Mouse (Mus musculus) cerebellum, adult 11 months (tissue): ENCODE measurements around the gene Slc26a10.

Source experiments
- DNase-seq: peaks from one replicate; pipeline ENCODE4 v3.0.0; 2022

Gene Slc26a10

DNA sequence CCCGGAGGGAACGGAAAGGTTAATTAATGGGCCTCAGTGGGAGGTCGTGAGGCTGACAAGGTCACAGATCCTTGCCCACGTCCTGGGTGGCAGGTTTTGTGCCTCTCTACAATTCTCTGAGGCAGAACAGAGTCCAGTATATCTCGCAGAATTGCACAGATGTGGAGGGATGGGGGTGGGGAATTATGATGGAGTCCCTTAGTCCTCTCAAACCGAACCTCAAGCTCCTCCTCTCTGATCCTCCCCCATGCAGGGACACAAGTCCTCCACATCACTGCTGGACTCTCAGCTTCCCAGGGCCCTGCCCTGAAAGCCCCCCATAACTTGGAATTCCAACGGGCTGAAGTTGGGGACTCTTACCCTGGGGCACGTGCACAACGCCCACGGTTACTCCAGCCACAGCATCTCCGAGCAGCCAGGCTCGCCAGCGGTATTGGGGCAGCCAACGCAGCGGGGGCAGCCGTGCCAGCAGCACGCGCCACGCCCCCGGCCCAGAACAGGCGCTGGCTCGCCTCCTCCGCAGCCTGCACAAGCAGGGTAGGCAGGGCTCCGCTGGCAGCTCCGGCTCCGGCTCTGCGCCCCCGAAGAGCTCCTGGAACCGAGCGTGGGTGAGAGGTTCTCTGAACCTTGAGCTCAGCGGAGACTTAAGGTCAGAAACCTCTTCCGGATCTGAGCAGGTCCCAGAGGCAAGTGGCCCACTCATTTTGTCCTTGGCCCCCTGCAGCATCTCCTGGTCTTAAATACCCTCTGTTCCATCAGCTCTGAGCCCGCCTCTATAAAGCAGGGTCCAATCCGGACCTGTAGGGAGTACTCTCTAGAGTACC, at the start of gene Slc26a10:
Gene Slc26a10, minus strand, starts transcription at position 775 of the 824 bp plus-strand sequence.
- DNase-seq = no peak

DNA sequence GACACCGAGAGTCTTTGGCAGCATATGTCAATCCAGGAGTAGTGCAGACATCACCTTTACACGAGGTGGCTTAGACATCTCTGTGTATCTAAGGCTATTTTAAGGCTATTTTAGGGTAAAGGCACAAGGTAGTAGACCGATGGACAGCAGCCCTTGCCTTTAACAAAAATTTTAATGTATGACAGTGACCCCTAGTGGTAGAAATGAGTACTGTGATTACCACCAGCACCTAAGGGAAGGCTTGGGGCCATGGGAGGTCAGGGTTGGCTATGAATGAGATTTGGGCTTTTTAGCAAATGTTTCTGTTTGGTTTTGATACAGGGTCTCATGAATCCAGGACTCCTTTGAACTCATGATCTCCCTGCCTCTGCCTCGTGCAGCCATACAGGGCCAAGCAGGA, 48.5 kb upstream of the Slc26a10 start:
- DNase-seq = peak; percentile 52

DNA sequence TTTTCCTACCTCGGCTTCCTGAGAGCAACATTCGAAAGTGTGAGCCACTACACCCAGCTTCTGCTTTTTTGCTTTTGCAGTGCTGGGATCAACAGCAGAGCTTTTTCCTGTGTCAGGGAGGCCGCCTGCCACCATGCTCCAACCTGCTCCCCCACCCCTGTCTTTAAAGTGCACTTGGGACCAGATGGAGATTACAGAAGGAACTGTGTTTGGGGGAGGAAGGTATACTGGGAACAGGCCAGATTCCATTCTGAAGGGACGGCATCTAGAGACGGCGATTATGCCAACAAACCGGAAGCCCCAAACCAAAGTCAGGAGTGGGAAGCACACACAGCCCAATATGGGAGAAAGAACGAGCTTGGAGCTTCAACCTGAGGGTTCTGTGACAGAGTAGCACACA, 46.7 kb upstream of the Slc26a10 start:
- DNase-seq = no peak

DNA sequence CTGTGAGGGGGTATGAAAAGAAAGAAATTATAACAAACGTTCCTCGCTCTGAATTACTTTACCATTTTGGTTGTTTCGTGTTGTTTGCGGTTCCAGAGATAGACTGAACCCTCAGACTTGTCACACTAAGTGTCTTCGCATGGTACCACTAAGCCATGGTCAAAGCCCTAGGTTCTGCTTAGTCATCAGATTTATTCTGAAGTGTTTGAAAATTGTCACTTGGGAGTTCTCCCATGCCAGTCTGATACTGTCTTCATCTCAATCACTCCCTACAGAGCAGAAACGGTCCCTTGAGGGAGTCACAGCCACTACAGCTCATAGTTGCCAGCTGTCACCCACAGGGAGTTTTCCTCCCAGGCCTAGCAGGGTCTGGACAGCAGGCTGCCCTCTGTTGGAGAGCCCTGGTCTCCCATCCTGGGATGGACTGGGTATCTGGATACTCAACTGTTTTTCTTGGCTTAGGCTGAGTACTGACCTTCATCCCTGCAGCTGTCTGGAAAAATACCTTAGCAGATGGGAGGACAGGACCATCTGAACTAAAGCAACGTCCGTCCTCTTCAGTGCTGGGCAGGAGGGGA, 46.0 kb upstream of the Slc26a10 start:
- no peak for DNase-seq

DNA sequence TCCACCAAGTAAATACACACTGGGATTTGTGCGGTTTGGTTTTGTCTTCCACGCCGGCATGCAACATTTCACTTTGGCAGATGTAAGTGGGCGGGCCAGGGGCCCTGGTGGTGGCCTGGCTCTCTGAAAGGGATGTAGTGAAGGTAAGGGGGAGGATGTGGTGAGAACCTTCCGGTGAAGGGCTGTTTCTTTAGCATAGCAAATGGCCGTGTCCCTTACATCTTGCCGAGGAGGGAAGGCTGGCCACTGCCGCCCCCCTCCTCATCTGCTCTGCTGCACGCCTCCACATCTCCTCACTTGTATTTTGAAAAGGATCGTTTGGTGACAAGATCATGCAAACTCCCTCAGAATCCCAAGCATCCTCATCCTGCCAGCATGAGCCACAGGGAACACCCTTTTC, 45.3 kb upstream of the Slc26a10 start:
- no peak for DNase-seq

DNA sequence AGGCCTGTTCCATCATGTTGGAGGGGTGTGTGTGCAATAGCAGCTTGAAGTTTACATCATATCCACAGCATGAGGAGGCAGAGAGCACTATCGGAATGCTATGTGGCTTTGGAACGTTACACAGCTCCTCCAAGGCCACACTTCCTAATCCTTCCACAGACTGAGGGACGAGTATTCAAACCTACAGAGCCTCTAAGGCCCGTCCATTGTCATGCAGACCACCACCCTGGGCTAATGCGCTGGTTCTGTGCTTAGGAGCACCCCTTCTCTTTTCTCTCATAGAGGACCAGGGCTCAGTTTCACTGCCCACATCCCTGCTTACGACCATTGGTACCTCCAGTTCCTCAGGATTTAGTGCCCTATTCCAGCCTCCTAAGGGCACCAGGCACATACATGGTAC, 44.8 kb upstream of the Slc26a10 start:
- no peak for DNase-seq

DNA sequence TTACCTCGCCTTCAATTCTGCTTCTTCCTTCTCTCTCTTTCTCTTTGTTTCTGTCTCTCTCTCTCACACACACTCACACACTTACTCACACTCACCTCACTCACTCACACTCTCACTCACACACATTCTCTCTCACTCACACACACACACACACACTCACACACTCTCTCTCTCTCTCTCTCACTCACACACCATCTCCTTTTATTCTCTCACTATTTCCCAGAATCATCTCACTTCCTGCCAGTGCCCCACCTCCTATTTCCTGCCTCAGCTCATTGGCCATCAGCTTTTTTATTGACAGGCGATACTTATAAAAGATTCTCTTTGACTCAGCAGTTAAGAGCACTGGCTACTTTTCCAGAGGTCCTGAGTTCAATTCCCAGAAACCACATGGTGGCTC, 37.9 kb upstream of the Slc26a10 start:
- no peak for DNase-seq

DNA sequence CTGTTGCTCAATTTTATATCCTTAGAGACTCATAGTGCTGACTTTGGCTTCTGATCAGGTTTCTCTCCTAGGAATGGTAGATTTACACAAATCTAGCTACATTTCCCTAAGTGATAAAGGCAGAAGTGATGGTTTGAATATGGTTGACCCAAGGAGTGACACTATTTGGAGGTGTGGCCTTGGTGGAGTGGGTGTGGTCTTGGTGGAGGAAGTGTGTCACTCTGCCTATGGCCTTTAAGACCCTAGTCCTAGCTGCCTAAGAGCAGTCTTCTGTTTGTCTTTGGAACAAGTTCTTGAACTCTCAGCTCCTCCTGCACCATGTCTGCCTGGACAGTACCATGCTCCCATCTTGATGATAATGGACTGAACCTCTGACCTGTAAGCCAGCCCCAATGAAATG, 36.7 kb upstream of the Slc26a10 start:
- DNase-seq = no peak

DNA sequence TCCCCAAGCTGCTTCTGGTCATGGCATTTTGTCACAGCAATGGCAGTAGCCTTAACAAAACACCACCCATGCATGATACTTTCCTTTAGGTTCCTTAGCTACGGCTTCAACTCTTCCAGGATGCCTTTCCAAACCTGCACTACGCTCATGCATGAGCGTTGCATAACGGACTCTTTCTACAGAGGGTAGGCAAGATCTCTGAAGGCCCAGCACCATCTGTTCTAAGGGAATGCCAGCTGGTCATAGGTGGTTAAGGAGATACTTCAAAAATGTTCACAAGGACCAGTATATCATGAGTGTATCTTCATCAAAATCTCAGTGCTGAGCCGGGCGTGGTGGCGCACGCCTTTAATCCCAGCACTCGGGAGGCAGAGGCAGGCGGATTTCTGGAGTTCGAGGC, 36.0 kb upstream of the Slc26a10 start:
- no peak for DNase-seq

DNA sequence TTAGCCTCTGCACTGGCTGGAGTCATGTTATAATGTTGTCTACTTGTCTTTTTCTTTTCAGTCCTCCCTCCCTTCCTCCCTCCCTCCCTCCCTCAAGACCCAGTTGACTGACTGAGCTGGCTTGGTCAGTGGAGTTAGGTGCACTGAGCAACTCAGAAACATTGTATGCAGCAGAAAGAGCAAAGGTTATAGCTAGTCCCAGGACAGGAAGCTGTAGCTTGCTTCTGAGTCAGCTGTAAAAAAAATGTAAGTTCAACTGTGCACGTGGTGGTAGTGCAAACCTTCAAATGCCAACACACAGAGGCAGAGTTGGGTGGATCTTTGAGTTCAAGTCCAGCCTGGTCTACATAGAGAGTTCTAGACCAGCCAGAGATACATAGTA, 34.0 kb upstream of the Slc26a10 start:
- no peak for DNase-seq

DNA sequence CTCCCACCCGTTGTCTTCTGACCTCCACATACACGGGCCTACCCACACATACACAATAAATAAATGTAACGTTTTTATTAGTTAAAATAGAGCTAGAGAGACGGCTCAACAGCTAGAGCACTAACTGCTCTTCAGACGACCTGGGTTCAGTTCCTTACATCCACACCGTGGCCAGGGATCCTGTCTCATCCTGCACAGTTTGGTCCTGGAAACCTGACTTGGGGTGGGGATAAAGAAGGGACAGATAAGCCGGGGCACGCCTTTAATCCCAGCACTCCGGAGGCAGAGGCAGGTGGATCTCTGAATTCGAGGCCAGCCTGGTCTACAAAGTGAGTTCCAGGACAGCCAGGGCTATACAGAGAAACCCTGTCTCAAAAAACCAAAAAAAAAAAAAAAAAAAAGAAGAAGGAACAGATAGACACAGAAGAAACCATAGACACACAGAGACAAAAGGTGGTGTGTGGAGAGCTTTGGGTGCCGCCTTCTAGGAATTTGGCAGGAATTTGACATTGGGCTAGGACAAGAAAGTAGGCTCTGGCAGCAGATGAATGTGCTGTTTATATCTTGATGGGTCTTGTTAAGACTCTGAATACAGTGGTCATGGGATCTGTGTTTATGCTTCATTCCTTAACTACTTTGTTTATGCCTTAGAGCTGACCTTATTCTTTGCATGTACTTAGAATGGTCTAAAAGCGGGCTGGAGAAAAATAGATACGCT, 33.4 kb upstream of the Slc26a10 start:
- DNase-seq = no peak

DNA sequence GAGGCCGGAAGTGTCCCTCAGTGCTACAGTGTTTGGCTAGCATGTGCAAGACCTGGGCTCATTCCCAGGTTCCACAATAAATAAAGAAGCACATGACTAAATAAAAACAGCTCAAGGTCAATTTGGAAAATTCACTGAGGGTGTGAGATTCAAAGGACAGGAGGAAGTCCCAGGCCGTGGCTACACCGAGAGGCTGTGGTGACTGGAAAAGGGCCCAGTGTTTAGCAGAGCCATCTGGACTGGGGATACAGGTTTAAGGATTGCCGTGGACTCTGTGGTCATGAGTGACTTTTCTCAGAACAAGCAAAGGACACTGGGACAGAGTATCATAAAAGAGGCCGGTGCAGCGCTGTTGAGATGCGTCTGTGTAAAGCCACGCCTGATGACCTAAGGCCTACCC, 32.8 kb upstream of the Slc26a10 start:
- no peak for DNase-seq

DNA sequence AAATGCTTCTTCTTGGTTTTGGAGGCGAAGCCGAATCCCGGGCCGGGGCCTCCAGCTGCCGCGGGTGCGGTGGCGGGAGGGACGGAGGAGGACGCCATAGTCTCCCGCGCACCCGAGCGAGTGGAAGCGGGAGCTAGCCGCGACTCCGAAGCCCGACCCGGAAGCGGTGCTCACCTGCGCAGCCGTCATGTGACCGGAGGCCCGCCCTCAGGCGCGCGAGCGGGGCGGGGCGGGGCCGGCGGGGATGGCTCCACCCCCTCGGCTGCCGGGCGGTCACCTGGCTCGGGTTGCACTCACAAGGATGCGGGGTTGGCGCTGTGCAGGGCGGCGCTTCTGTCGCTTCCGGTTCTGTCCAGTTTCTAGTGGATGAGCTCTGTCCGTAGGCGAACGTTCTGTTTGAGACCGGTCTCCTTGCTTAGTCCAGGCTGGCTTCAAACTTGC, 31.0 kb upstream of the Slc26a10 start, which contains the start of gene Pip4k2c:
Gene Pip4k2c, minus strand, starts transcription at position 172 of the 441 bp plus-strand sequence.
- DNase-seq = peak; percentile 94

DNA sequence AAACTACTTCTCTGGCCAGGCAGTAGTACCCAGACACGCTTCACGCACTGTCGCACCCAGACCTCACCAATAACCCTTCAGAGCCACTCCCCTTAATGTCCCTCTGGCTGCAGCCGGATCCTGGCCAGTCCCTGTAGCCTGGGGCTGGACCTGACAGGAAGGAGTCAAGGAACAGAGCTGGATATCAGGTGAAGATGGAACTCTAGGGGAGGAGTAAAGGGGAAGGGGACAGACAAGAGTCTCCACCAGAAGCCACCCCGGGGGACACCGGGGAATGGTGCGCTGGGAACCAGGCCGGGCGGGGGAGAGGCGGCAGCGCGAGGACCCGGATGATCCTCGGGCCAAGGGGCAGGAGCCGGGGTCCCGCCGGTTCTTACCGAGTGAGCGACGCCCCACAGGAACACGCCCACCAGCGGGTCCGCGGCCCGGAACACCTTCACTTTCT, 30.5 kb upstream of the Slc26a10 start:
- no peak for DNase-seq

DNA sequence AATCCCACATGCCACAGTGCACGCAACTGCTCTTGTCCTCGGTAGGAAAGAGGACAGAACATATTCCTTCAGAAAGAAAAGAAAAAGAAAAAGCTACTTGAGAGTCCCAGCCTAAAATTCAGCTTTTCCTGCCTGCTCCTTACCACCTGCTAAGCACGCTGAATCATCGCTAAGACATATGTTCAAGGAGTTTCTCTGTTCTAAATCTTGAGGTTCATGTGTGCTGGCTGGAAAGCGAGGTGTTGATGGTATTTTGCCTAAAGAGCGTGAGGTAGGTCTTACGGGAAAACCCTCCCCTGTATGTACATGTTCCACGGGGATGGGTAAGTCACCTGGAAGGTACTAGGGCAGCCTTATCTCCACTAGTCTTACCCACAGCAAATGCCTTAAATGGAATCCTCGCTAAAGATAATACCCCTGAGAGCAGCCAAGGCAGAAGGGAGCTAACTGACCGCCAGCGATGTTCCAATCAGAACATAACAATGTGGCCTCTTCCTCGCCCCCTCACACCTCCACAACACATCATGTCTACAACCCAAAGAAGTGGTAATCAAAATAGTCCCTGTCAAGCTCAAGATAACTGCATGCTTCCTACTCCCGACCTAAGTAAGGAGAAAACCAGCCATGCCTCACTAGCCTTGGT, 29.6 kb upstream of the Slc26a10 start:
- DNase-seq = no peak

DNA sequence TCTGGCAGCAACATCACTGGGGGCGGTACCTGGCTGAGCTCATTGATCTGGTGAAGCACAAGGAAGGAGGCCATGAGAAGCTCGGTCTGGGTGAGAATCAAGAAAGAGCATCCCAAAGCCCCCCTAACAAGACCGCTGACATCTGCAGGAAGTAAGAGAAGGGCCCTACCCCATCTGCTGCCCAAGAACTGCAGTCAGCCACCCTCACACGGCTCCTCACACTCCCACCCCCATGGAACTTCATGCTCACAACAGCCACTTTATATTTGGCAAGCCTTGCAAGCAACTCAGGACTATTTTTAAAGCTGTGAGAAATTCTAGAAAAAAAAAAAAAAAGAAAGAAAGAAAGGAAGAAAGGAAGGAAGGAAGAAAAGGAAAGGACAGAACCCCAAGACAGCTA, 28.5 kb upstream of the Slc26a10 start:
- DNase-seq = no peak

DNA sequence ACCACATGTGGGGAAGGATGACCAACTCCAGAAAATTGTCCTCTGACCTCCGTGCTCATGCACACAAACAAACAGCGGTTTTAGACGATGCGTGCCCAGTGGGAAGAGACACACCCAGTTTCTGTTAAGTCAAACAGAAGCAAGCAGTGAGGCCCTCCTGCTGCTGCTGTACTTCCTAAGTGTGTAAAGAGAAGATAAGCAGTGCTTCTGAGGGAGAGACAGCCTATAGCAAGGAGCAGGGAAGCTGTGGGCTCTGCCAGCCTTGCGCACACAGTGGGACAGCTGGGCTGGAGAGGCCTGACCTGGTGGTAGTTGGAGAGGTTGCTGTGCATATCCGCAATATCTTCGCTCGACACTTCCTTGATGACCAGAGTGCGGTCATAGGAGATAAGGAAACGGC, 24.9 kb upstream of the Slc26a10 start:
- no peak for DNase-seq

DNA sequence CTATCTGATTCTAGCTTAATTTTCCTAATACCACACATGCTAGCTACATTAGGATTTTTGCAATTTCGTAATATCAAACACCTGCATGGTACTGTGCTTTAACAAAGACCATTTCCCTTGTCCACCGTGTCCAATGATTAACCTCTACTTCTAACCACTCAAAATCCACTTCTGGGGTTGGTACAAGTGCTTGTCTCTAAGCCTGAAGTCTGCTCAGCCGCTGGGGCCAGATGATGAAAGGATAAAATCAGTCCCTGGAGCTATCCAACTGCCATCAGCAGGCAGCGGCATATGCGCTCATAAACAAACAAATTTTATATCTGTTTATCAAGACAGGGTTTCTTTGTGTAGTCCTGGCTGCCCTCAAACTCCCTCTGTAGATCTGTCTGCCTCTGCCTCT, 24.1 kb upstream of the Slc26a10 start:
- DNase-seq = no peak

DNA sequence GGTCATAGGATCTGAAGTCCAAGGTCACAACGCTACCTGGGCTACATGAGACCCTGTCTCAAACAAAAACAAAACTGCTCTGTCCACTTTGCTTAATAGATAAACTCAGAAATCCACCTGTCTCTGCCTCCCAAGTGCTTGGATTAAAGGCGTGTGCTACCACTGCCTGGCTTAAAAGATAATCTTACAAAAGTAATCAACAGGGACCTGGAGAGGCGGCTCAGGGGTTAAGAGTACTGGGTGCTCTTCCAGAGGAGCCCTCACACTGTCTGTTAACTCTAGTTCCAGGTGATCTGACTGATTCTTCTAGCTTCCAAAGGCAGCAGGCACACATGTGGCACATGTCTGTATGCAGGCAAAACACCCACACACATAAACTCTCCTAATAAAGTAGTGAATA, 22.7 kb upstream of the Slc26a10 start:
- DNase-seq = no peak

DNA sequence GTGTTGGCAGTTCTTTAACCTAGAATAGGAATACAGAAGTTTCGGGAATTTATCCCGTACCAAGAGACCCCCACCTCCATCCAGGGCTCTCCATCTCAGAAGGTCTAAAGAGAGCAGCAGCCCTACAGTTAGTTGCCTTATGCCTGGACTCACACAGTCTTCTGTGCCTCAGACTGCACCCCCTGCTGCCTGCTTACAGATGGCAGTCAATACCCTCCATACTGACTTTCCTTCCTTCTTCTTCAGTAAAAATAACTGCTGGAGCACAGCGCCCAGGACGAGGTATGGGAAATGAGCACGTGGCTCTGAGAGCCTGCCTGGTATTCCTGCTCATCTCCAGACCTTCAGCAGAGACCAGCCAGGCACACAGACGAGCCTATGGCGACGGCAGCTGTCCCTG, 19.8 kb upstream of the Slc26a10 start:
- DNase-seq = no peak

DNA sequence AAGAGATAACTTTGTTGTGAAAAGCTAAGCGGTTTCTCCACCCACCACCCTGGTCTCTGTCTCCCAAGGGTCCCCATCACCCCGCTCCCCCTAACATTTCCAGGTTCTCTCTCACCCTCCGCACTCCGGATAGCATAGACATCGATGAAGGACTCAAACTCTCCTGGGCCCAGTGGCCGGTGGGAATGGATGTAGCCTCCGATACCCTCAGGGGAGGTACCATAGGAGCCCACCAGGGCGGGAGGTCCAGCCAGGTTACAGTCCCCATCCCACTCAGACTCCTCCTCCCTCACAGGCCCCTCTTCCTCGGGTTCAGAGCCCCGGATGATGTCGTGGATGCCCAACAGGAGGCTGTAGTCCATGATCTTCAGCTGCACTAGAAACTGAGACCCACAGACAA, 19.0 kb upstream of the Slc26a10 start:
- DNase-seq = no peak

DNA sequence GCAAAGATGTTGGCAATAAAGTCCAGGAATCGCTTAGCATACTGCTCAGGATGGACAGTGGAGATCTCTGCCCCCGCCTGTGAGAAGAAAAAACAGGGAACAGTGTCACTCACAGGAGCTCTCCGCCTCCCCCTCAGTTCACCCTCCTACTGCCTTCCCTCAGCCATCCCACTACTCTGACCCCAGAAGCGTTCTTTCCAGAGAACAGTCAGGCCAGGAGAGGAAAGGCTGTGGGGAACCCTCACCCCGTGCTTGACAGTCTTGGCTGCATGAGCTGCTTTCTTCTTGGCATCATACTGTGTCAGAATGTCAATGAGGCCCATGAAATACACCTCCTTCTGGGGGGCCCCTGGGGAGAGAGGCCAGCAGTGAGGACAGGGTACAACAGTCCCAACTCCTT, 18.6 kb upstream of the Slc26a10 start:
- no peak for DNase-seq

DNA sequence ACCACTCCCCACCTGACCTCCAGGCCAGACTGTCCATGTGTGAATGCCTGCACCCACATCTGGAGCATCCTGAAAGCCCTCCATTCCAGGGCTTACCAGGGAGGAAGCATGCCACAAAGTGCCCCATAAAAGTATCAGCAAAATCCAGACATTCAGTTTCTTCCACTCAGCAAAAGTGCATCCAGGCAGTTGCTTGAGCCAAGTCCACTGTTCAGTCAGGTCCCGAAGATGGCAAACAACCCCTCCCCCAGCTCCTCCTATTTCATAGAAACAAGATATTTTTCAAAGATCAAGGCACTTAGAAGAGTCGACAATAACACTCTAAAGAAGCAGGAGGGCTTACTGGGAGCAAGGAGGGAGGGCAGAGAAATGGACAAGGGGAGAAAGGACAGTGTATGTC, 18.0 kb upstream of the Slc26a10 start:
- no peak for DNase-seq
